Mouse (Mus musculus): Measurements from ENCODE around the gene Cyb5rl.

Cyb5rl gene

GRCm38 (mm10) chr4:107114278-107114677 is 47.5 kb downstream of the Cyb5rl start:
- DNase-seq (ENCODE audit: low spot score) = no peak

- DNase-seq (ENCODE audit: low spot score) = no peak
Measured at GRCm38 (mm10) chr4:107117741-107118385, 51.1 kb downstream of the Cyb5rl start.

- DNase-seq (ENCODE audit: low spot score) = no peak
Measured at GRCm38 (mm10) chr4:107119056-107119455, 52.3 kb downstream of the Cyb5rl start.

- no peak for DNase-seq (ENCODE audit: low spot score)
Measured at GRCm38 (mm10) chr4:107120676-107121075, 53.9 kb downstream of the Cyb5rl start.

- DNase-seq (ENCODE audit: low spot score) = no peak
Measured at GRCm38 (mm10) chr4:107121165-107121943, 54.6 kb downstream of the Cyb5rl start.

- DNase-seq (ENCODE audit: low spot score) = no peak
Measured at GRCm38 (mm10) chr4:107124376-107124775, 57.6 kb downstream of the Cyb5rl start.

- DNase-seq (ENCODE audit: low spot score) = no peak
Measured at GRCm38 (mm10) chr4:107125101-107125500, 58.3 kb downstream of the Cyb5rl start.

GRCm38 (mm10) chr4:107126389-107126788 is 59.6 kb downstream of the Cyb5rl start:
- DNase-seq (ENCODE audit: low spot score) = no peak

- DNase-seq (ENCODE audit: low spot score) = no peak
Measured at GRCm38 (mm10) chr4:107126891-107127524, 60.2 kb downstream of the Cyb5rl start.

- no peak for DNase-seq (ENCODE audit: low spot score)
Measured at GRCm38 (mm10) chr4:107127901-107128669, 61.3 kb downstream of the Cyb5rl start.

GRCm38 (mm10) chr4:107129373-107129772 is 62.6 kb downstream of the Cyb5rl start:
- DNase-seq (ENCODE audit: low spot score) = no peak

GRCm38 (mm10) chr4:107130534-107130933 is 63.7 kb downstream of the Cyb5rl start:
- DNase-seq (ENCODE audit: low spot score) = no peak

GRCm38 (mm10) chr4:107134891-107135290 is 68.1 kb downstream of the Cyb5rl start:
- DNase-seq (ENCODE audit: low spot score) = no peak

GRCm38 (mm10) chr4:107135663-107136062 is 68.9 kb downstream of the Cyb5rl start:
- no peak for DNase-seq (ENCODE audit: low spot score)

GRCm38 (mm10) chr4:107136531-107136930 is 69.7 kb downstream of the Cyb5rl start:
- no peak for DNase-seq (ENCODE audit: low spot score)

Data from urinary bladder, postnatal 25 days (tissue).